Mouse (Mus musculus) adrenal gland, adult 18-20 months (tissue): Measurements from ENCODE around the gene Dse. TPM values are rescaled to one million over a fixed set of nuclear protein-coding genes. Genes with fewer than 3 reads are reported as not detected.
A peak's percentile ranks its signal among the peaks of the same experiment; 100 is the strongest.

Experiments
- DNase-seq, 2 experiments: peaks; one replicate each; pipeline ENCODE4 v3.0.0; 2021 to 2022; ENCODE audit warnings: low spot score in 2 of 2
- total RNA-seq, 2 experiments: library from RNA; stranded (reverse); gene quantifications; 1 replicate in 1 of 2; 2 replicates in 1 of 2; pipeline ENCODE4 v1.2.3; 2021

Dse gene
- total RNA-seq, 2 experiments from 2014 or later, result 8.6 to 9.8 TPM

GRCm38 (mm10) chr10:34136432-34136831 lies 71.1 kb downstream of the Dse start:
- no peak for DNase-seq

GRCm38 (mm10) chr10:34131356-34131755 lies 76.2 kb downstream of the Dse start:
- no peak for DNase-seq

DNA sequence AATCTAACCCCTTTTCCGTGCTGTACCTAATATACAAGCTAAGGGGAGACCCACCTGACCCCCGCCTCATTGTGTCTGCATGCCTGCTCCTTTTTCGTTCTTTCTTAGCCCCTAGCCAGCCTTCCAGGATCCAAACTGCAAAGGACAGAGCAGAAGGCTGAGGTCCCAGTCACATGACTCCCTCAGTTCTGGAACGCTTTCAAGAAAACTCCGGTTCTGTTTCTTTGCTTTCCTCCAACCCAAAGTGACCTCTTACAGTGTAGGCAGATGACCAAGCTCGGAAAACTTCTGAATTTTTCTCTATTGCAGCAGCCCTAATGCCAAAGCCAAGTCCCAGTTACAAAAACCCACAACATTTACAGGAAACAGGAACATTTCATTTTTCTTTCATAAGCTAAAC lies 79.1 kb downstream of the Dse start:
- DNase-seq, result no peak

- peak; percentile 10 to 26 for DNase-seq
Measured at GRCm38 (mm10) chr10:34127392-34128378, 79.8 kb downstream of the Dse start, which contains the start of gene Calhm6. Gene Calhm6, minus strand, starts transcription at chr10:34127984.

GRCm38 (mm10) chr10:34118421-34118820 lies 89.1 kb downstream of the Dse start:
- DNase-seq, result no peak

DNA sequence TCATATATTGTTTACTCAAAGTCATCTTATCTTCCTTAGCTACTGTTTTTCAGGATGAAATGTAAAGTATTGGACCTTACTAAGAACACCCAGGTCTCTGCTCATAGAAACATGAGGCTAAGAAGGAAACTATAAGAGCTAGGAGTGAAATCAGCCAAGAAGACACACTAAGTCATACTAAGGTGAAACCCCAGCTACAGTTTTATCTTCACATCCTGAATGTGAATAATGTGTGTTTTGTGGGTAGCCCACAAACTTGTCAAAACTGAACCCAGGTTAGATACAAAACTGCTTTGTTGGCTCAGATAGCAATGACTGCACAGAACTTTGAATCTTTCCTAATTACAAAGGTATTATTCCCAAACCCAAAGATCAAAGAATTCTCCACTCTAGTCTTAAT lies 89.7 kb downstream of the Dse start:
- DNase-seq, result no peak

DNA sequence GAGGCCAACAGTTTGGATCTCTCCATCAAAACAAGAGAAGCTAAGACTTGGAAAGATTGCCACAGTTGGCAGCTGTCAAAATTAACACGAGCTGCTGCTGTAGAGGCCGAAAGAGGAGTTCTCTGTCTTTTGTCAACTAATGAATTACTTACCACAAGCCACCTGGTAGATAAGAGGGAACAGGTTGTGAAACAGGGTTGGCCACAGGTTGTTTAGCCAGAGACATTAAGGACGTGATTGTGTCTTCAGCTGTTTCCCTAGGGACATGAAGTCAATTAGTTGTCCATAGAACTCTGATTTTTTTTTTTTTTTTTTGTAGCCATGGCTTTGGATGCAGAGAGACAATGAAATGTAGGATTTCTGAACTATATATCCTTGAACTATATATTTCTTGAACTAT lies 90.4 kb downstream of the Dse start:
- DNase-seq, result no peak

- DNase-seq, result no peak
Measured at GRCm38 (mm10) chr10:34111964-34112738, 95.4 kb downstream of the Dse start.

- no peak for DNase-seq
Measured at GRCm38 (mm10) chr10:34110863-34111465, 96.6 kb downstream of the Dse start.

Other genes with a start within 250 kb of the Dse start
- gene Rwdd1, start 188.1 kb downstream of the Dse start, total RNA-seq, result 100 to 1,000 TPM in 1 of 2 experiments, 10 to 100 TPM in 1; 88.4 to 101 TPM
- not detected for gene Trappc3l, start 170.1 kb downstream of the Dse start, total RNA-seq
- not detected for gene Calhm4, start 163.4 kb downstream of the Dse start, total RNA-seq
- gene Calhm5, start 111.2 kb downstream of the Dse start, total RNA-seq, result under 1 TPM; 0.32 to 0.33 TPM
- gene Calhm6, start 79.7 kb downstream of the Dse start, total RNA-seq, result under 1 TPM; 0.45 to 0.56 TPM
- 10 to 100 TPM; 60.8 to 65.3 TPM for gene Tspyl1, start 74.5 kb upstream of the Dse start, total RNA-seq
- gene Tspyl4, start 89.7 kb upstream of the Dse start, total RNA-seq, result 10 to 100 TPM; 17.2 to 19.0 TPM
- gene Col10a1, start 182.3 kb upstream of the Dse start, total RNA-seq, result under 1 TPM in 1 of 2 experiments, not detected in 1; 0.26 TPM
- gene Nt5dc1, start 210.8 kb upstream of the Dse start, total RNA-seq, result 10 to 100 TPM; 14.7 to 18.2 TPM